Mouse (Mus musculus) naive thymus-derived CD4-positive, alpha-beta T cell, adult 5 months (primary cell): ENCODE results near the gene Nms. TPM values are rescaled to one million over a fixed set of nuclear protein-coding genes. Genes with fewer than 3 reads are reported as not detected.

Experiments
- polyA plus RNA-seq: library from polyadenylated mRNA; unstranded; fragments of 100-300 nt; shearing (Covaris generic); gene quantifications from one replicate; pipeline ENCODE4 v1.2.1, GENCODE M21; 2017

Gene Nms
- not detected for polyA plus RNA-seq

GRCm38 (mm10) chr1:38938849-38939248 lies at the start of gene Nms:
TSS of gene Nms (plus strand) at chr1:38939149.

GRCm38 (mm10) chr1:38897431-38898248 lies 41.3 kb upstream of the Nms start, which contains the start of gene Chst10:
TSS of gene Chst10 (minus strand) at chr1:38898161.

GRCm38 (mm10) chr1:38985308-38985707 lies 46.4 kb downstream of the Nms start, which contains the start of gene Pdcl3:
TSS of gene Pdcl3 (plus strand) at chr1:38985608.

Other genes with a start within 250 kb of the Nms start
- gene Lonrf2, start 102.4 kb upstream of the Nms start, polyA plus RNA-seq, result 0.05 TPM
- gene Chst10, start 41.0 kb upstream of the Nms start, polyA plus RNA-seq, result 20.0 TPM
- 67.8 TPM for gene Pdcl3, start 46.5 kb downstream of the Nms start, polyA plus RNA-seq